Mouse (Mus musculus): Measurements from ENCODE around the gene Muc4. TPM values are rescaled to one million over a fixed set of nuclear protein-coding genes. Genes with fewer than 3 reads are reported as not detected.

Gene Muc4
- polyA plus RNA-seq, 1 experiment: 0.02 TPM

DNA sequence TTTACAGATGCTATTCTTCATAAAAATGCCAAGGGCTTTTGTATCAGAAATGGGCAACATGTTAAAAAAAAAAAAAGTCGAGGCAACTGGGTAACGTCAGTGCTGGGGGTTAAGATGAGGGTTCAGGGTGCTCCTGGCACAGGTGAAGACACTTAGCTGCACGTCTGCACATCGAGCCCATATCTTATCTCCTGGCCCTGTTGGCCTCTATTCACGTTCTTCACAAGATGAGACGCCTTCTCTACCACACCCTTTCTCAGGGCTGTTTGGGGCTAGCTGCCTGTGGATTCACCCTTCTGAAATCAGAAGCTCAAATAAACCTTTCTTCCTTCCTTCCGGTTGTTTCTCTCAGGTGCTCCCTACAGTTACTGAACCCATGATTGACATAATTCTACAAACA, 12.5 kb upstream of the Muc4 start:
- TF ChIP-seq POLR2A (IDR thresholded peaks at IDR 0.05; ENCODE audit: extremely low read depth, insufficient read depth, low read length) (no peak), CTCF (IDR thresholded peaks at IDR 0.05; ENCODE audit: extremely low read depth, insufficient read depth, low read length) (no peak)
- H3K4me1 ChIP-seq (ENCODE audit: control insufficient read depth, insufficient read depth, low read length): no peaks in the 10 kb centered on the region
- H3K27ac ChIP-seq (ENCODE audit: insufficient read depth, low read length): no peak overlapping the region
- H3K4me3 ChIP-seq (ENCODE audit: insufficient read depth, low read length): no peak overlapping the region

DNA sequence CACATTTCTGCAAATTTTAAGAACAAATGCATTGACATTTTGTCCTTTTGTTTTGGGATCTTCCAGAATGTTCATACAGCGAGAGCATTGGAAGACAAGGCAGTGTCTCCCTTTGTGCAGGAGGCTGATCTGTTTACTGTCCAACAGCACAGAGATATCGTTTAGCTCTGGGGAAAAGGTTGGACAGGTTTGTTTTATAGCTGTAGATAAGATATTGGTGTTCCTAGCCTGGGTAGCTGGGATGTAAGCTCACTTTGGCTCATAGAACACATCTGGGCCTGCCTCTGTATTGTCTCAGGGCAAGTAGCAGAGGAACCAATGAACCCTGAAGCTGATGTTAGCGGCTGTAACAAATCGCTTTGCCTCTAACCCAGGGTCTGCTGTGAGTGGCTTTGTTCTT, 11.9 kb upstream of the Muc4 start:
- TF ChIP-seq CTCF (IDR thresholded peaks at IDR 0.05; ENCODE audit: extremely low read depth, insufficient read depth, low read length): no peak
- no peak for TF ChIP-seq POLR2A (IDR thresholded peaks at IDR 0.05; ENCODE audit: extremely low read depth, insufficient read depth, low read length)
- Histone ChIP-seq H3K27ac (ENCODE audit: insufficient read depth, low read length) (no peak overlapping the region), H3K4me3 (ENCODE audit: insufficient read depth, low read length) (no peak overlapping the region), H3K4me1 (ENCODE audit: control insufficient read depth, insufficient read depth, low read length) (no peaks in the 10 kb centered on the region)

DNA sequence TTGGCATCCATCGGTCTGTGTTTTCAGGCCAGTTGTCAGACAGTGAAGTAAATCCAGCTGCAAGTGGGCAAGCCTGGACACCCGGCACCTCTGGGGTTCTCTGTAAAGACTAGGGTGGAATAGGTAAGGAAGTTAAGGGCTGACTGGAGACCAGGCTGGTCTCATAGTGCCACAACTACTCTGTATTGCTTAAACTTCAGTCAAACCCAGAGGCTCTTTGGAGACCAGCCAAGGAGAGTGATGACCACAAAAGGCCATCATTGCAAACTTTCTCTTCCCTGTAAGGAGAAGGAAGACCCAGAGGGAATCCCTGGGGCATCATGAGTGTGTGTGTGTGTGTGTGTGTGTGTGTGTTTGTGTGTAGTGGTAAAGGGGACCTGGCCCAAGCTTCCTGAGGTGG, 11.4 kb upstream of the Muc4 start:
- H3K4me1 ChIP-seq (ENCODE audit: control insufficient read depth, insufficient read depth, low read length): no peaks in the 10 kb centered on the region
- no peak overlapping the region for H3K27ac ChIP-seq (ENCODE audit: insufficient read depth, low read length)
- TF ChIP-seq CTCF (IDR thresholded peaks at IDR 0.05; ENCODE audit: extremely low read depth, insufficient read depth, low read length): no peak
- no peak for TF ChIP-seq POLR2A (IDR thresholded peaks at IDR 0.05; ENCODE audit: extremely low read depth, insufficient read depth, low read length)
- H3K4me3 ChIP-seq (ENCODE audit: insufficient read depth, low read length): no peak overlapping the region

DNA sequence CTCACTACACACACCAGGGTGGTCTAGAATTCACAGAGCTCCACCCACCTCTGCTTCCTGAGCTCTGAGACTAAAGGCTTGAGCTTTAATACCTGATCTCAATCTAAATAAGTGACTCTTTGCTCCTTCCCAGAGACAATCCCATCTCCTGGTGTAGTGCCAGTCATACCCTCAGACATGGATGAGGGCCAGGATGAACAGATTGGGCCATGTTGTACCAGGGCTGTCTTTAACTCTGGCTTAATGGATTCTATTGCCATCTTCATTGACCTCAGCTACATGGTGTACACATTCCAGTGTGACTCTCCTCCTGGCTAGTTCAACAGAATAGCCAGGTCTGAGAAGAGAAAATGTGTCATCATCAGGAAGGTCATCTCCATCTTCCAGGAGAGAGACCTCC, 9.2 kb upstream of the Muc4 start:
- H3K4me1 ChIP-seq (ENCODE audit: control insufficient read depth, insufficient read depth, low read length): no peaks in the 10 kb centered on the region
- H3K27ac ChIP-seq (ENCODE audit: insufficient read depth, low read length): no peak overlapping the region
- no peak overlapping the region for H3K4me3 ChIP-seq (ENCODE audit: insufficient read depth, low read length)
- TF ChIP-seq CTCF (IDR thresholded peaks at IDR 0.05; ENCODE audit: extremely low read depth, insufficient read depth, low read length) (no peak), POLR2A (IDR thresholded peaks at IDR 0.05; ENCODE audit: extremely low read depth, insufficient read depth, low read length) (no peak)

DNA sequence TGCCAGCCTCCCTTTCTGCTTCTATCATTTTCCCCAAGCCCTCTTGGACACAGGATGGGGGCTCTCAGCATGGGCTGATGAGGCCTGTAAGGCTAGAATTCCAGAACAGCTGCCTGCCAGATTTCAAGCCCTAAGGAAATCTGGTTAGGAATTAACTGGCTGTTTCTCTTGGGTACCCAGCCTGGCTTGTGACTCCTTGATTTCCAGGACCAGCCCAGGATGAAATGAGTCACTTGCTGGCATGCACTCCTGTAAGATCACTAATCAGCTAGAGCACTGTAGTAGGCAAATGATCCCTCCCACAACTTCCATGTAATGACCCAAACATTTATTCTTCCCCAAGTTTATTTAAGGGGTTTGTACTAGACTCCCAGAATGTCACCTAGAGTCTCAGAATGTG, 7.4 kb upstream of the Muc4 start:
- H3K27ac ChIP-seq (ENCODE audit: insufficient read depth, low read length): no peak overlapping the region
- no peak overlapping the region for H3K4me3 ChIP-seq (ENCODE audit: insufficient read depth, low read length)
- no peaks in the 10 kb centered on the region for H3K4me1 ChIP-seq (ENCODE audit: control insufficient read depth, insufficient read depth, low read length)
- TF ChIP-seq CTCF (IDR thresholded peaks at IDR 0.05; ENCODE audit: extremely low read depth, insufficient read depth, low read length) (no peak), POLR2A (IDR thresholded peaks at IDR 0.05; ENCODE audit: extremely low read depth, insufficient read depth, low read length) (no peak)

DNA sequence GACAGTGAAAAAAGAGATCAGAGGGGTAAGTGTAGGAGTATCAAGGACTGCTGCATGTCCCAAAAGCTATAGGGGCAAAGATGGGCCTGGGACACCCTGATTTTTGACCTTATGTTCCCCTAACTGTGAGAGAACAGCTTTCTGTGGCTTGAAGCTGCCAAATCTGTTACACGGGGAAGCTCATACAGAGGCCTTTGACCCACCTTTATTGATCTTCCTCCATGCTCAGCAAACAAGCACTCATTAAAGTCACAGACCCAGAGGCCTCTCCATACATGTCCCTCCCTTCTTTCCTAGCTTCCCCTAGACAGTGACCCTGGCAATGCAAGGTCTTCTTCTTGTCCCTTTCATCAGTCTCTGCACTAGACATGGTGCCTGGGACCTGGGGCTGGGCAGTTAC, 7.0 kb upstream of the Muc4 start:
- H3K4me1 ChIP-seq (ENCODE audit: control insufficient read depth, insufficient read depth, low read length): no peaks in the 10 kb centered on the region
- no peak overlapping the region for H3K4me3 ChIP-seq (ENCODE audit: insufficient read depth, low read length)
- TF ChIP-seq POLR2A (IDR thresholded peaks at IDR 0.05; ENCODE audit: extremely low read depth, insufficient read depth, low read length) (no peak), CTCF (IDR thresholded peaks at IDR 0.05; ENCODE audit: extremely low read depth, insufficient read depth, low read length) (no peak)
- H3K27ac ChIP-seq (ENCODE audit: insufficient read depth, low read length): no peak overlapping the region

DNA sequence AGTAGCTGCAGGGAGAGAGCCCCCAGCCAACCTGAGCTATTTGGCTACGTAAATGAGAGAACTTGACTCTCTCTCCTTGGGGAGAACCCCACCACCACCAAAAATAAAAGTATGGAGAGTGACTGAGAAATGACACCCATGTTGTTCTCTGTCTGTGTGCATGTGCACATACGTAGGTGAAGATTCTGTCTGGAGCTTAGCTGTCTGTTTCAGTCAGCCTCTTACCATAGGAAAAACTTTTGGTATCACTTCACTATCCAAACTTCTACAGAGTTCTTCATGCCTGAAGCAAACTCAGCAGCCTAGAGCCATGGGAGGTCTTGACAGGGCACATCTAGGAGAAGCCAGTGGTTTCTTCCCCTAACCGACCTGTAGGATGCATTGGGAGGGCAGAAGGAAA, 2.5 kb upstream of the Muc4 start:
- no peak overlapping the region for H3K27ac ChIP-seq (ENCODE audit: insufficient read depth, low read length)
- no peaks in the 10 kb centered on the region for H3K4me1 ChIP-seq (ENCODE audit: control insufficient read depth, insufficient read depth, low read length)
- no peak overlapping the region for H3K4me3 ChIP-seq (ENCODE audit: insufficient read depth, low read length)
- TF ChIP-seq POLR2A (IDR thresholded peaks at IDR 0.05; ENCODE audit: extremely low read depth, insufficient read depth, low read length) (no peak), CTCF (IDR thresholded peaks at IDR 0.05; ENCODE audit: extremely low read depth, insufficient read depth, low read length) (no peak)

DNA sequence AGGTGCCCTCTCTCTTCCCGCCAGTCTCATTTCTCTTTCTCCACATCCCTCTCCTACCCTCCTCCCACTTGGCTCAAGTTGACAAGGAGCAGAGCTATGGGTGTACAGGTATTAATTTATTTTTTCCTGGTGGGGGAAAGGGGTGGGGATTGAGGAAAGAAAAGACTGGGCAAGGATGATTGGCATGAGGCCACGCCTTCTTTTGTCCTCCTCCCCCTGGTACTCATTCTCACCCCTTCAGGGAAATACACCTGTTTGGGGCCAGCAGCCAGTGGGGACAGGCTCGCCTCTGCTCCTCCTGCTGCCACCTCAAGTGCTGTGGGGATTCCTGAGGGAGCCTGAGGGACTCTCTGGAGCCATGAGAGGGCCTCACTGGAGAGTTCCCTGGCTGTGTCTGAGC, 336 bp downstream of the Muc4 start:
- Histone ChIP-seq H3K4me1 (ENCODE audit: control insufficient read depth, insufficient read depth, low read length) (no peaks in the 10 kb centered on the region), H3K27ac (ENCODE audit: insufficient read depth, low read length) (no peak overlapping the region), H3K4me3 (ENCODE audit: insufficient read depth, low read length) (no peak overlapping the region)
- TF ChIP-seq POLR2A (IDR thresholded peaks at IDR 0.05; ENCODE audit: extremely low read depth, insufficient read depth, low read length) (no peak), CTCF (IDR thresholded peaks at IDR 0.05; ENCODE audit: extremely low read depth, insufficient read depth, low read length) (no peak)

DNA sequence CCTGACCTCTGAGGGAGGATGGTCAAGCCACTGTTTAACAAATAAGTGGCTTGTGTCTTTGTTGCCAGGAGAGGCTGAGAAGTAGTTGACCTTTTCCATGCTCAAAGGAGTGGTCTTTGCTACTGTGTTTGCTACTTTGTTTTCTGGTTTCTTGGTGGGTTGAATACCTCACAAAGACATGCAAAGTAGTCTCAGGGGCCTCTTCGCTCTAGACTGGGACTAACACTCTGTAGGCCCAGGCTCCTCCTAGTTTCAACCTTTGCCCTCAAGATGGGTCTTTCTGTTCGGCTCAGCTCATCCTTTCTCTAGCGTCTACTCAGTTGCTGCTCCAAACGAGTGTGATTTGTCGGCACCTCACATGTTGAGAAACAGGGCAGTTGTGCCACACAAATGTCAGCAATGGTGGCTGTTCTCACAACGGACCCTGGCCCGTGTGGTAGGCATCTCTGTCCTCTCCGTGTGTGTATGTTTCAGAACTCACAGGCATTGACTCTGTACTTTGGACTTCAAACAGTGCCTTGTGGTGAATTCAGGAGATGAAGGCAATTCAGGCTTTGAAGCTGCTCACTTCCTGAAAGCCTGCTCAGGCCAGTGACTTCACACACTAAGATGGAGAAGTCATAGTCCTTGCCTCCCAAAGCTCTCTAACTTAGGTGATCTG, 4.4 kb downstream of the Muc4 start:
- no peaks in the 10 kb centered on the region for H3K4me1 ChIP-seq (ENCODE audit: control insufficient read depth, insufficient read depth, low read length)
- no peak overlapping the region for H3K27ac ChIP-seq (ENCODE audit: insufficient read depth, low read length)
- TF ChIP-seq POLR2A (IDR thresholded peaks at IDR 0.05; ENCODE audit: extremely low read depth, insufficient read depth, low read length): no peak
- no peak for TF ChIP-seq CTCF (IDR thresholded peaks at IDR 0.05; ENCODE audit: extremely low read depth, insufficient read depth, low read length)
- H3K4me3 ChIP-seq (ENCODE audit: insufficient read depth, low read length): no peak overlapping the region

DNA sequence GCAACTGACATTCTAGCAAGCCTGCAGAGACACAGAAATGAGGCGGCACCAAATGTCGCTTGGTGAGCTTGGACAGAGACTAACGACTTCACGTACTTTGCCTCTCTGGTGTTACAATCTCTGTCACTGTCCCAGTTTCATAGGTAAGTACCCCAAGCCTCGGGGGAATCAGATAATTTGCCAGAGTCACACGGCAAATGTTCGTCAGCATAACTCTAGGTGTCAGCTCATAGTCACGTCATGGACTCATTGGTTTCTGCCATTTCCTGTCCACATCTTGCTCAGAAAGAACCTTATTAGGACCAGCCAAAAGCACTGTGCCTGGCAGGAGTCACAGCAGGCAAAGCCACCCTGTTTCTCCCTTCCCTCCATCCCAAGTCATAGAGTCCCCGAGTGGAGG, 5.7 kb downstream of the Muc4 start:
- Histone ChIP-seq H3K4me1 (ENCODE audit: control insufficient read depth, insufficient read depth, low read length) (no peaks in the 10 kb centered on the region), H3K4me3 (ENCODE audit: insufficient read depth, low read length) (no peak overlapping the region), H3K27ac (ENCODE audit: insufficient read depth, low read length) (no peak overlapping the region)
- TF ChIP-seq CTCF (IDR thresholded peaks at IDR 0.05; ENCODE audit: extremely low read depth, insufficient read depth, low read length) (no peak), POLR2A (IDR thresholded peaks at IDR 0.05; ENCODE audit: extremely low read depth, insufficient read depth, low read length) (no peak)

All from cortical plate, adult 2 months (tissue).